Mouse (Mus musculus) brown adipose tissue, adult 24 weeks (tissue): ENCODE measurements around the gene Btbd35f20. TPM values are rescaled to one million over a fixed set of nuclear protein-coding genes. Genes with fewer than 3 reads are reported as not detected.
"Not testable (repeated sequence)": the region's sequence is repeated elsewhere in the genome, so short reads cannot be mapped to it uniquely, and the experiment has no call there.

Experiments
- H3K27ac ChIP-seq: fragments of 200-500 bp; replicated peaks from 2 replicates; pipeline ENCODE4 v1.5.1; 2012; ENCODE audit warnings: low read depth, mild to moderate bottlenecking, low read length
- H3K4me1 ChIP-seq: fragments of 200-500 bp; 2 replicates; pipeline ENCODE4 v1.6.1; 2012; ENCODE audit warnings: low read length, mixed read lengths; ENCODE audit not compliant: control insufficient read depth, insufficient read depth, insufficient read length
- H3K4me3 ChIP-seq: fragments of 200-500 bp; 2 replicates; pipeline ENCODE4 v1.5.1; 2012; ENCODE audit warnings: low read depth, mild to moderate bottlenecking, low read length, moderate library complexity; ENCODE audit not compliant: insufficient read depth
- polyA plus RNA-seq: library from polyadenylated mRNA; stranded (reverse); fragments of >200 nt; gene quantifications from 2 replicates; pipeline ENCODE4 v1.2.4, GENCODE M21; 2012; ENCODE audit not compliant: missing spikeins, insufficient read depth, insufficient read length

The Btbd35f20 gene
- not detected in 2 replicates for polyA plus RNA-seq

GRCm38 (mm10) chrX:4291145-4291544 is at the start of gene Btbd35f20:
TSS of gene Btbd35f20 (minus strand) at chrX:4291245.
- not testable (repeated sequence) for H3K4me3 ChIP-seq, H3K27ac ChIP-seq, H3K4me1 ChIP-seq

Other genes starting within 250 kb of the Btbd35f20 start
- gene Btbd35f28, start 94.7 kb downstream of the Btbd35f20 start, polyA plus RNA-seq = not detected in 2 replicates
- gene Btbd35f17, start 79.4 kb upstream of the Btbd35f20 start, polyA plus RNA-seq = not detected in 2 replicates